Mouse (Mus musculus) erythroblast, embryonic 14.5 days (primary cell): ENCODE measurements around the gene Nudt3.

Experiments used
- GATA1 ChIP-seq: IDR thresholded peaks from 2 replicates; pipeline ENCODE4 v1.6.1; 2012; ENCODE audit warnings: low read length, inconsistent platforms, mixed read lengths
- TAL1 ChIP-seq: IDR thresholded peaks from 3 replicates; pipeline ENCODE4 v1.6.1; 2012; ENCODE audit warnings: low read length, inconsistent platforms, mixed read lengths

GRCm38 (mm10) chr17:27541984-27542383 lies 81.3 kb downstream of the Nudt3 start:
- TF ChIP-seq TAL1 (no peak), GATA1 (no peak)
